Mouse (Mus musculus): Measurements from ENCODE around the gene Rnf10.

DNA sequence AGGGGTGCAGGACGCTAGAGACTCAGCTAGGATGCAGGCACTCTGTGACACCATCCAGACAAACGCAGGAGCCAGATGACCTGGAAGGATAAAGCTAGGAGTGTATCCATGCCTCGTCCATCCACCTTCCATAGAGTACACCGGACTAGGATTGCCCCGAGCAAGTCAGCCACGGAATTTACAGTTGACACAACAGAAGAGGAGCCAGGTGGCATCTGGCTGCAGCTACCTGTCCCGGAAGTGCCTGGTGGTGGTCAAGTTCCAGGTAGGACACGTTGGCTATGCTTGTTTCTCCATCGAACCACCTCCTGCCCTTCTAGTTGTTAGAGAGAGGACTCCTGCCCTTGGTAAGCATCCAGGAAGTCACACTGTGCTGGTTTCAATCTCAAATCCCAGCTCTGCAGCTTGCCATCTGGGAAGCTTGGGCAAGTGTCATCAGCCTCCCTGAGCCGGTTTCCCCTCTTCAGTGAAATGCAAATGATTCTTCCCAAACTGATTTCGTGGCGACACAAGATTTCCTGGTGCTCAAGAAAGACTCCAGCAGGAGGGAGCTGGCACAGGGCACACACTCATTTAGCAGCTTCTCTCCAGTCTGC, 78.0 kb downstream of the Rnf10 start:
- no peak for TF ChIP-seq POLR2A (IDR thresholded peaks at IDR 0.05; ENCODE audit: insufficient read length, low read depth)
- TF ChIP-seq MAX (IDR thresholded peaks at IDR 0.05; ENCODE audit: low read depth) = no peak

All from myocyte (in vitro differentiated cells).